In the genomic region with DNA sequence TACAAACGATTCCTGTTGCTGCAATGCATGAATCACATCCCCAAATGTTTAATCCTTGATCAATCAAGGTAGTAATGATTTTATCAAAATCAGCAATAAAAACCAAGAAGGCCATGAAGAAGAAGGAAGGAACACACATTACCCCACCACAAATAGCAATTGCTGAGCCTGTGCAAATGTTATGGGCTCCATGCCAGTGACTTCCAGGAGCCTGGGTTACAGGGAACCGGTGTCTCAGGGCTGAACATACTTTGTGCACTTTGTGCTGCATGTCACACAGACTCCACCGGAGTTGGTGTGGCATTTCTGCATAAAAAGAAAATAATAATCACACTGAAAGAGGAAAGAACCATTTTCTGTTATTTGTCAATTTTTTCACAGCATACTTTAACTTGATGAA, we compare ENCODE assay signal across 29 mouse cellular contexts. TPM values are rescaled to one million over a fixed set of nuclear protein-coding genes. Genes with fewer than 3 reads are reported as not detected.
DNase-seq lines count a peak whose midpoint lies in the region; ATAC-seq lines count a peak whose summit lies in the region.
"Had no signal": no experiment of that assay in that cellular context is flagged by ENCODE, and none has a peak within 500 bp of the region (broad histone marks: within the 10 kb centered on the region; RNA-seq: fewer than 3 reads in every experiment).

No protein-coding gene starts in this region.

- intact Hi-C loops in heart, postnatal 25 days (cut with DNase I) = no loop called here

- H3K9me3 ChIP-seq in kidney, embryonic 15.5 days (replicated peaks) = peaks cover 4% of the 10 kb centered on the region
- H3K9me3 ChIP-seq: heart, embryonic 15.5 days; intestine, embryonic 15.5 days; limb, embryonic 10.5 days; stomach, embryonic 15.5 days had no signal

- 81% methylated on average over 3 of the region's 3 CpGs for WGBS in kidney, embryonic 15.5 days

- H3K4me2 ChIP-seq in kidney, embryonic 15.5 days = no peak overlapping the region
- H3K4me2 ChIP-seq: forebrain, embryonic 12.5 days; heart, embryonic 15.5 days; hindbrain, embryonic 12.5 days; intestine, embryonic 15.5 days; limb, embryonic 15.5 days; midbrain, embryonic 12.5 days; neural tube, embryonic 12.5 days; stomach, embryonic 15.5 days had no signal

- H3K9ac ChIP-seq in kidney, embryonic 15.5 days = no peak overlapping the region
- H3K9ac ChIP-seq: forebrain, embryonic 12.5 days; heart, embryonic 15.5 days; hindbrain, embryonic 12.5 days; intestine, embryonic 15.5 days; limb, embryonic 15.5 days; liver, embryonic 14.5 days; midbrain, embryonic 12.5 days; neural tube, embryonic 12.5 days; stomach, embryonic 15.5 days had no signal

- peak; percentile 85 for DNase-seq in heart, adult 11 months
- DNase-seq in heart, postnatal 25 days (ENCODE audit: low spot score) = no peak
- peak; percentile 27 for DNase-seq in kidney, postnatal 14 days
- DNase-seq in lung, postnatal 36 days = peak; percentile 43
- no peak for DNase-seq in lung, postnatal 4 days
- DNase-seq in ovary, postnatal 36 days (ENCODE audit: low spot score) = no peak
- no peak for DNase-seq in adrenal gland, postnatal 25 days
- DNase-seq: adrenal gland, postnatal 14 days; cerebellum, adult 2 months; cerebellum, postnatal 14 days; gastrocnemius, postnatal 14 days; heart, postnatal 36 days; layer of hippocampus, adult 9-11 months had no signal

- ATAC-seq in kidney, embryonic 15.5 days (replicated peaks; ENCODE audit: low FRiP score) = no peak
- ATAC-seq: hindbrain, postnatal 0 days; intestine, embryonic 15.5 days had no signal

- H3K4me1 ChIP-seq in kidney, embryonic 15.5 days = no peaks in the 10 kb centered on the region
- H3K4me1 ChIP-seq: forebrain, embryonic 12.5 days; heart, embryonic 10.5 days; heart, embryonic 15.5 days; hindbrain, embryonic 12.5 days; intestine, embryonic 15.5 days; limb, embryonic 10.5 days; limb, embryonic 15.5 days; midbrain, embryonic 12.5 days; neural tube, embryonic 12.5 days; stomach, embryonic 15.5 days had no signal

- H3K27me3 ChIP-seq in kidney, embryonic 15.5 days = no peaks in the 10 kb centered on the region
- H3K27me3 ChIP-seq: CH12.LX; forebrain, embryonic 12.5 days; heart, embryonic 15.5 days; hindbrain, embryonic 12.5 days; intestine, embryonic 15.5 days; limb, embryonic 15.5 days; midbrain, embryonic 12.5 days; neural tube, embryonic 12.5 days; stomach, embryonic 15.5 days had no signal

- no peaks in the 10 kb centered on the region for H3K36me3 ChIP-seq in kidney, embryonic 15.5 days
- H3K36me3 ChIP-seq: forebrain, embryonic 12.5 days; heart, embryonic 15.5 days; hindbrain, embryonic 12.5 days; intestine, embryonic 15.5 days; limb, embryonic 10.5 days; limb, embryonic 15.5 days; midbrain, embryonic 12.5 days; neural tube, embryonic 12.5 days; stomach, embryonic 15.5 days had no signal

- no peak overlapping the region for H3K27ac ChIP-seq in kidney, embryonic 15.5 days
- H3K27ac ChIP-seq: forebrain, embryonic 12.5 days; heart, embryonic 10.5 days; heart, embryonic 15.5 days; hindbrain, embryonic 12.5 days; hindbrain, postnatal 0 days; intestine, embryonic 15.5 days; limb, embryonic 10.5 days; limb, embryonic 15.5 days; liver, embryonic 14.5 days; midbrain, embryonic 12.5 days; neural tube, embryonic 12.5 days; stomach, embryonic 15.5 days had no signal

- H3K4me3 ChIP-seq in kidney, embryonic 15.5 days (replicated peaks) = no peak overlapping the region
- H3K4me3 ChIP-seq: erythroblast, embryonic 14.5 days; forebrain, embryonic 12.5 days; heart, embryonic 10.5 days; heart, embryonic 15.5 days; hindbrain, embryonic 12.5 days; intestine, embryonic 15.5 days; limb, embryonic 10.5 days; limb, embryonic 15.5 days; midbrain, embryonic 12.5 days; myocyte; neural tube, embryonic 12.5 days; stomach, embryonic 15.5 days had no signal

RNA-seq across cellular contexts. Expression of a gene that starts 6.6 kb away (rescaled TPM):
- total RNA-seq in heart, postnatal 25 days (2021) = 1 to 10 TPM; 4.4 to 6.3 TPM
- polyA plus RNA-seq in kidney, embryonic 15.5 days (2015; fragmentation: Nextera tagmentation; extraction: Ambion mirVana) = 23.2 and 24.5 TPM in 2 replicates
- 7.9 and 11.0 TPM in 2 replicates for total RNA-seq in adrenal gland, postnatal 25 days (2021)

RNA-seq across cellular contexts. Expression of a gene that starts 54.4 kb away (rescaled TPM):
- under 1 TPM; 0.26 to 0.31 TPM for total RNA-seq in heart, postnatal 25 days (2021)
- polyA plus RNA-seq in kidney, embryonic 15.5 days (2015; fragmentation: Nextera tagmentation; extraction: Ambion mirVana) = 4.9 and 5.0 TPM in 2 replicates
- 0.82 and 1.1 TPM in 2 replicates for total RNA-seq in adrenal gland, postnatal 25 days (2021)
- polyA plus RNA-seq: erythroblast, embryonic 14.5 days had no signal

Comparison
In these comparisons a context has a peak if more than half of its experiments do, and no peak if none do; other contexts are left out.
1. DNase-seq: peak in heart, adult 11 months (single experiment), kidney, postnatal 14 days (single experiment) and lung, postnatal 36 days (single experiment); none in heart, postnatal 25 days (single experiment), lung, postnatal 4 days (0 of 2), ovary, postnatal 36 days (single experiment) and adrenal gland, postnatal 25 days (single experiment).